Mouse (Mus musculus) layer of hippocampus, adult 2 months (tissue): ENCODE results near the gene Rnf157. TPM values are rescaled to one million over a fixed set of nuclear protein-coding genes. Genes with fewer than 3 reads are reported as not detected.
A peak's percentile ranks its signal among the peaks of the same experiment; 100 is the strongest.

Source experiments
- DNase-seq, 2 experiments: peaks; one replicate each; pipeline ENCODE4 v3.0.0; 2022; ENCODE audit warnings: low spot score in 2 of 2
- H3K27ac ChIP-seq: fragments of 200-600 bp; 2 replicates; pipeline ENCODE4 v1.8.1; 2022
- H3K4me3 ChIP-seq: fragments of 200-600 bp; 2 replicates; pipeline ENCODE4 v1.8.1; 2022; ENCODE audit warnings: mild to moderate bottlenecking
- CTCF ChIP-seq: fragments of 200-600 bp; conservative IDR thresholded peaks from 2 replicates; pipeline ENCODE4 v1.8.1; 2022; ENCODE audit warnings: antibody characterized with exemption, mild to moderate bottlenecking, moderate library complexity
- long read RNA-seq, 2 experiments: library from polyadenylated mRNA; stranded (forward); transcript quantifications; one replicate each; pipeline ENCODE4 v2.0.0; 2021; ENCODE audit warnings: borderline mapping rate in 2 of 2
- total RNA-seq, 2 experiments: library from RNA; stranded (reverse); gene quantifications; 2 replicates each; pipeline ENCODE4 v1.2.3; 2021

The Rnf157 gene
- total RNA-seq, result 100 to 1,000 TPM; 227 to 236 TPM
- long read RNA-seq, experiment 1, full-length matches to known transcripts, result 106 of 170 reads
- long read RNA-seq, experiment 1, partial matches to known transcripts, result 14 of 170 reads
- long read RNA-seq, experiment 1, other reads (novel, unspliced or antisense), result 50 of 170 reads
- long read RNA-seq, experiment 2, full-length matches to known transcripts, result 169 of 271 reads
- long read RNA-seq, experiment 2, partial matches to known transcripts, result 71 of 271 reads
- long read RNA-seq, experiment 2, other reads (novel, unspliced or antisense), result 31 of 271 reads

DNA sequence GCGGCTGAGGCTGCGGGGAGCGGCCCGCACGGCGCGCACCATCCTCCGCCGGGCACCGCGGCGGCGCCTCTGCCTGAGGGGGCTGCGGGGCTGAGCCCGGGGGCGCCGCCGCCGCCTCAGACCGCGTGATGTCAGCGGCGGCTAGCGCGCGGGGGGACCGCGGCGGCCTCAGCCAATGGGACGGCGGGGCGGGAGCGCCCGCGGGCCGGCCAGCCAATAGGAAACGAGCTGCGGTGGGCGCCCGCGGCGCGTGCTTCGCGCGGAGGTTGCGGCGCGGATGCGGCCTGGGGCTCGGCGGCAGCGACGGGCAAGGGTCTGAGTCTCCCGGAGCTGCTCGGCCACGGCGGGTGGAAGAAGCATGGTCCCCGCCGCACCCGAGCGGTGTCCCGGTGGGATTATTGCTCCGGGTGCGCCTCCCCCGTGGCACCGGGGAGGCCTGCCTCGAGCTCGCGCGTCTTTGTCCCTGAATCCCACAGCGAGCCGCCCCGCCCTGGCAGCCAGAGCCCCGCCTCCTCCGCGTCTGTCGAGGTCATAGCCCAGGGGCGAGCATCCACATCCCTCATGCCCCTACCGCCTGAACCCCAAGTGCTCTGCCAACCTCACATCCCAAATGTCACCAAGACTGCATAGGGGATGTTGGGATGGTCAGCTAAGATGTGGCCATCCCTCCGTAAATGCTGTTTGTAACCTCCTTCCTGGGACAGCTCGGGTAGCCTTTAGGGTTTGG, at the start of gene Rnf157:
Rnf157 (minus strand) TSS at position 129 of the 727 bp plus-strand sequence.
- no peak for TF ChIP-seq CTCF

DNA sequence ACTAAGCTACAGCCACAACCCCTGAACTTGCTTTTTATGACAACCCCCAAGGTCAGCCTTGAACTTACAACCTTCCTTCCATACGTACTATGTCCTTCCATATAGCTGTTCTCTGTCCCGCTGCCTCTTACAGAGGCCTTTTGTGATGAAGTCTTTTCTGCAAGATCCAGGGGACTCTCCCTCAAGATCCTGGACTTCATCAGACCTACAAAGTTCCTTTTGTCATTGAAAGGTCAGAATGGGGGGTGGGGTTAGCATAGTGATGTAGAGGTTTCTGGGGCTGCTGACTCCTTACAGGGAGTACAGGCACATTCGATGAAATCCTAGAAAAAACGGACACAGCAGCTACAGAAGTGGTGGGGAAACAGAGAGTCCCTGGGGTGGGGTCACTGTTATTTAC, 47.0 kb upstream of the Rnf157 start:
- no peak for DNase-seq
- TF ChIP-seq CTCF, result no peak
- Histone ChIP-seq H3K4me3 (no peak overlapping the region), H3K27ac (no peak overlapping the region)

More for the DNA sequence above, at the start of gene Rnf157:
- peak within 1 kb of the TSS; percentile 98 for H3K27ac ChIP-seq
- H3K4me3 ChIP-seq, result peak within 1 kb of the TSS; percentile 75
- peak; percentile 86 to 90 for DNase-seq

DNA sequence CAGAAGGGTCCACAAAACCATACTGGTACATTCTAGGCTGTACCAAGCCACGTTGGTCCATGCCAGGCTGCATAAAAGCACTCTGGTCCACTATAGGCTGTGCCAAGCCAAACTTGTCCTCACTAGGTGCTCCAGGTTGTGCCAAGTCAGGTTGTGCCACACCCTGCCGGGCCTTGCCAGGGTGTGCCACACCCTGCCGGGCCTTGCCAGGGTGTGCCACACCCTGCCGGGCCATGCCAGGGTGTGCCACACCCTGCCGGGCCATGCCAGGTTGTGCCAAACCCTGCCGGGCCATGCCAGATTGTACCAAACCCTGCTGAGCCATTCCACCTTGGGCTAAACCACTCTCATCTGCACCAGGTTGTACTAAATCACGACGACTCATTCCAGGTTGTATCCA, 43.4 kb upstream of the Rnf157 start:
- no peak for DNase-seq
- no peak for TF ChIP-seq CTCF
- Histone ChIP-seq H3K4me3 (no peak overlapping the region), H3K27ac (no peak overlapping the region)

DNA sequence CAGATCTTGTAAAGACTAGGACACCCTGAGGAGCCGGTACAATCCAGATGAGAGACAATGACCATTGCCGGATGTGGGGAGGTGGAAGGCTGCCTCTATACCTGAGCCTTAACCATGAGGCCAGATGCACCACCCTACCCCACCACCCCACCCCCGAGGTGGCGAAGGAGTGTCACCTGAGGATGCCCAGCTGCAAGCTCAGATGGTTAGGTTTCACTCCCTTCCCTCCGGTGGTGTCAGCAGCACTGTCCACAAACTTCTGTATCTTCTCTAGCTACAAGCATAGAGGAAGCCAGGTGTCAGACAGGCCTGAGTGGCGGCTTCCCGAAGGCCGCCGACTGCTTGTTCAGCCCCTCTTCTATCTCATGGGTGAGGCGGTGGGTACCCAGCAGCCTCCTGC, 41.1 kb upstream of the Rnf157 start:
- H3K27ac ChIP-seq, result no peak overlapping the region
- no peak for TF ChIP-seq CTCF
- no peak for DNase-seq
- no peak overlapping the region for H3K4me3 ChIP-seq

DNA sequence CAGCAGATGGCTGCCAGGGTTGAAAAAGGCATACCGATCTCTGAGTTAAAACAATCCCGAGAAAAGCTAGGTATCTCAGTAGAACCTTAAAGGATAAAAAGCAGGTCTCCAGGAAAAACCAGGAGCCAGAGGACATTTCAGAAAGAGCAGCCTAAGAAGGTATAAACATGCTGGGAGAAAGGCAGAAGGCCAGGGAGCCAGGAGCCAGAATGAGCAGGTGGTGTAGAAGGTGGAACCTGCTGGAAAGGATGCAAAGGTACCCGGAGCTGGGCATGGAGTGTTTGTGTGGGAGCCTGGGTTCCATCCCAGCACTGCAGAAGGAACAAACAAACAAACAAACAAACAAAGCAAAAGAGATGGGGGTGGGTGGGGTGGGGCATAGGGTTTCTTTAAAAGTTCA, 36.5 kb upstream of the Rnf157 start:
- Histone ChIP-seq H3K4me3 (no peak overlapping the region), H3K27ac (no peak overlapping the region)
- DNase-seq, result no peak
- no peak for TF ChIP-seq CTCF

DNA sequence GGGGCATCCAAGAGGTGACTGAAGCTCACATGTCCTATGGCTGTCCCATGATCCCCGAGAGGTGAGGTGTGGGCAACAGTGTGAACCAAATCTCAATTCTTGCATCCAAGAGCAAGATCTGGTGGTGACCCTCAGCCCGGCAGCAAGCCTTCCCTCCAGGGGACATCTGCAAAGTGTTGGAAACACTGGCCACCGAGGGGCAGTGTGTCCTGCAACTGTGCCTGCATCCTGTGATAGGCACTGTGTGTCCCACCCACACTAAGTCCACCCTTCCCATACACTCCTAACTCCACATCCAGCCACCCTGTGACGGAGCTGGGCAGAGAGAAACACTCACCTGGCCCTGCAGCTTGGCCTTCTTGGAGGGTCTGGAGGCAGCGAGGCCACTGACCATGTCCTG, 35.0 kb upstream of the Rnf157 start:
- no peak for DNase-seq
- no peak overlapping the region for H3K4me3 ChIP-seq
- H3K27ac ChIP-seq, result no peak overlapping the region
- TF ChIP-seq CTCF, result peak; percentile 19; the same call in 1 of the 2 replicates

DNA sequence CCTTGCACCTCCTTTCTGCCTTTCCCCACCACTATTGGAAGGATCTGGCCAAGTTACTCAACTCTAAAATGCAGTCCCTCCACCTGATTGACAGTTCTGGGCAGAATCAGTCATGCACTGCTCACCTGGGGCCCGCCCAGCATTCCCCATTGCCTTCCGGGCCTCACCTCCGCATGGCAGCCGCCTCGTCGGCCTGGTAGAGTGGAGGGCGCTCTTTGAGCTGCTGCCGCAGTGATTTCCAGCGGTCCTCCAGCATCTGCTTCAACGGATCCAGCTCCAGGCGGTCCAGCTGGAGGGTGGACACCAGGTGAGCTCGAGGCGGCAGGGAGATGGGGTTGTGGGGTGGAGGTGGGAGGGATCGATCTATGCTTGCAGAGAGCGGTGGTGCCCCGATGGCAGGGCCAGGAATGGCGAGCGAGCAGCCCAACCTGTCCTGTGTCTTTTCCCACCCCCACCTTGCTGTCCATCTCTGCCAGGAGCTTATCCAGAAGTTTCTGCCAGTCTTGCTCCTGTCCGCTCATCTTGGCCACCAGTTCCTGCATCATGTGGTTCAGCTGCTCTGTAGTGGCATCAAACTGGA, 33.6 kb upstream of the Rnf157 start:
- DNase-seq, result no peak
- H3K27ac ChIP-seq, result no peak overlapping the region
- no peak for TF ChIP-seq CTCF
- no peak overlapping the region for H3K4me3 ChIP-seq

DNA sequence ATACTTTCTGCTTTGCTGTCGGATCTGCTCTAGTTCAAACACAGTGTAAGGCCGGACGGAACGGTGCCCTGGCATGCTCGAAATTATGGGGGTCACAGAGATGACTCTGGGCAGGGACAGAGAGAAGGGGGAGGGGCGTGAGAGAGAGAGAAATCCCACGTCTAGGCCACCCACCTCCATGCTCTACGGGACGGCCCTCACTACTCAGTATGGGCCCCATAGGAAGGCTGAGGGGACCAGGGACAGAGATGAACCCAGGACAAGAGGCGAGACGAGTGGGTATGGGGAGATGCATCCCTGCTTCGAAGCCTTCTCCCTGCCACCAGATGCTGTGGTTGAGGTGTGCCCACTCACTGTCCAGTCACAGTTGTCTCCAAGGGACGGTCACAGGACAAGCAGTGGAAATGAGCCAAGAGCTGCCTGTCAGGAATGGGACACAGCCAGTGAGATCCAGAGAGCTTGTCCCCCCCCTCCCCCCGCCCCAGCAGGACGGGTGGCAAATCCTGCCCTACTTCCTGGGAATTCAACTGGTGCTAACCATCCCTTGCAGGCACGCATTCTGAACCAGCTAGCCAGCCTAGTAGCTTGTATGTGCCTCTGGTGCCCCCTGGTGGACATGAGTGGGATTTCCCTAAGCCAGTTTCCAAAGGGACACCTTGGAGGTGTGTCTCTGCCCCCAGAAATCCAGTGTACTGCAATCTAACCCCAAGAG, 32.9 kb upstream of the Rnf157 start:
- Histone ChIP-seq H3K27ac (no peak overlapping the region), H3K4me3 (no peak overlapping the region)
- peak; percentile 89 to 98 for DNase-seq
- TF ChIP-seq CTCF, result peak; percentile 90

DNA sequence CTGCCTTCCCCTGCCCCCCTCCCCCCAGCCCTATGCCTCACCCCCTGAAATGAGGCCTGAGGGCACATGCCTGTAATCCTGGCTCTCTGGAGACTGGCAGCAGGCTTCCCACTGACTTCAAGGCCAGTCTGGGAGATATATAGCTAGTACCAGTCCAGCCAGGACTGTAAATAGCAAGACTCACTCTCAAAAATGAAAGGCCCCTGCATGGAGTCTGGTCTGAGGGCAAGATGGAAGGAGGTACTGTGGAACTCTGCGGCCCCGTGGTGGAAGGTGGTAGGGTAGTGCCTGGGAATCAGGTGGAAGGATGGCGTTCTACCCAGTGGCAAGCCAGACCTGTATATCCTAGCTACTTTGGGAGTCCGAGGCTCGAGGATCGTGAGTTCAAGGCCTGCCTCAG, 31.1 kb upstream of the Rnf157 start:
- TF ChIP-seq CTCF, result no peak
- Histone ChIP-seq H3K4me3 (no peak overlapping the region), H3K27ac (no peak overlapping the region)
- DNase-seq, result no peak

DNA sequence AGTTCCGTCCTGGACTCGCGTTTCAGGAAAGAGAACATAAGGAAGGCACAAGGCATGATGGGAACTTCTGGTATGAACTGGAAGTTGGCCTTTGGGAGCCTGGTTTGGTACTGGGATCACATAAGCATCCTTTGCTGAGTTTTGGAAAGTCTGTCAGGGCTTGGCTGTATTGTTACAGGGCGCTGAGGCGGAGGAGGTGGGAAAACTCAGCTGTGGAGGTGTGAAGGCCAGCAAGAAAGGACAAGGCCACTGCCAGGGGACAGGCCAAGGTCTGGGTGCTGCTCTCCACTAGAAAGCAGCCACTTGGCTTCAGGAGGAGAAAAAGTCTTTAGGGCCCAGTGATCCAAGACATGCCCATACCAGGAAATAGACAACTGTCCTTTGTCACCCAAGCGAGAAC, 30.5 kb upstream of the Rnf157 start:
- no peak for DNase-seq
- no peak for TF ChIP-seq CTCF
- no peak overlapping the region for H3K4me3 ChIP-seq
- H3K27ac ChIP-seq, result no peak overlapping the region

DNA sequence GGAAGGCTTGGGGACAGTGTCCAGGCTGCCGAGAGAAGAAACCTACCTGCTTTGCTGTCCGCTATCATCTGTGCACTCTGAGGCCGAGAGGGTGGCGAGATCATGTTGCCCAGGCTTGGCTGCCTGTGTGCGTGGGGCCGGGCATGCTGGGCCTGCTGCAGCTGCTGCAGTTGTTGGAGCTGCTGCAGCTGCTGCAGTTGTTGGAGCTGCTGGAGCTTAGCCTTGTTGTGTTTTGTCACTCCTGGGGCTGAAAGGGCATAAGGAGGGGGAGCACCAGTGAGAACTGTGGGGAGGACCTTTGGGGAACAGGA, 30.0 kb upstream of the Rnf157 start:
- no peak for DNase-seq

DNA sequence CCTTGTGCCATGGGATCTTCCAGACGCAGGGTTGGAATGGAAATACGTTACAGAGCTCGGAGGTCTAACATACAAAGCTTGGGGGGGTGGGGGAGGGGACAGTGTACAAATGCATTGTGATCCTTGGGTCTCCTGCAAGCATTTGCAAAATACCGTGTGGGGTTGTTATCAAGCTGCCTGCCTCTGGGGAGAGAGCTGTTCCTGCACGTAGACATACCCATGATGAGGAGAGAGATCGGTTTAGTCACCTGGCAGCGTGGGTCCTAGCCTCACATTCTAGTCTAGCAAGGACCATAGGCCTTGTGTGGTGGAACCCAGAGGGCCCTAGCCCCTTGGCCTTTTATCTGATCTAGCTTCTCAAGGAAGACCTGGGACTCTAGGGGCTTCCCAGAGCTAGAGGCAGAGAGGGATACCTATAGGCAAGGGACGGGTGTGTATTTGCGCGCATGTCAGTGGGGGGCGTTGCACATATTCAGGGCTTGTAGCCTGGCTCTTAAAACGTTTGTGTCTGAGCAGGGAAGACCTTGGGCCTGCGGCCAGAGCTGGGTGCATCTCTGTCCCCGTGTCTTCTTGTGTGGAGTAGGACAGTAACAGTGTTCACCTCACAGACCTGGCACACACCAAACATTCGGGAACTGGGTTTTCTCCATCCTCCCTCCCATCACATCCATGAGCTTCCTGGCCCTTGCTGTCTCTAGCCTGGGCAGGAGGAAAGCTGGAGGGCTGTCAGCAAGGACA, 29.5 kb upstream of the Rnf157 start:
- H3K4me3 ChIP-seq, result no peak overlapping the region

More for the DNA sequence above, 30.0 kb upstream of the Rnf157 start:
- H3K27ac ChIP-seq, result no peak overlapping the region
- H3K4me3 ChIP-seq, result no peak overlapping the region
- no peak for TF ChIP-seq CTCF

More for the DNA sequence above, 29.5 kb upstream of the Rnf157 start:
- TF ChIP-seq CTCF, result no peak
- no peak overlapping the region for H3K27ac ChIP-seq
- DNase-seq, result no peak
